Mouse (Mus musculus) embryo, embryonic 10.5 days (tissue): Measurements from ENCODE around the gene Fam168b.
A peak's percentile ranks its signal among the peaks of the same experiment; 100 is the strongest.

Experiments used
- DNase-seq: peaks from one replicate; pipeline ENCODE4 v3.0.0-alpha.2; 2015; ENCODE audit warnings: low spot score

Gene Fam168b

GRCm38 (mm10) chr1:34842887-34843618 is at the start of gene Fam168b:
Gene Fam168b (minus strand): TSS chr1:34843065.
- peak; percentile 92 for DNase-seq

DNA sequence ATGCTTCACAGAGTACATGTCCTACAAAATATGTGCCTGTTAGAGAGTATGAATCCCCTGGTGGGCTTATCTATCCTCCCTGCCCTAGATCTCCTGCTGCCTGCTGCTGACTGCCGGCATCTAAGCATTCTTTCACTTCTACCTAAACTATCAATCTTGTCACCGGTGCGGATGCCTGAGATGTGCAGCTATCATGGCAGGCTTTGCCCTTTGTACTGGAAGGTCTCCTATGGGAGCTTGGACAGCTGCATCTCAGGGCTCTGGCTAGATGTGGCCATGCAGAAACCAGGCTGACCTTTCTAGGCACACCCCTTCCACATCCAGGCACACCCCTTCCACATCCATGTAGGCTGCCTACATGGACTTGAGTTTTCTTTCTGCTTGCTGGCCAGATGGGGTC is 49.6 kb upstream of the Fam168b start:
- no peak for DNase-seq

DNA sequence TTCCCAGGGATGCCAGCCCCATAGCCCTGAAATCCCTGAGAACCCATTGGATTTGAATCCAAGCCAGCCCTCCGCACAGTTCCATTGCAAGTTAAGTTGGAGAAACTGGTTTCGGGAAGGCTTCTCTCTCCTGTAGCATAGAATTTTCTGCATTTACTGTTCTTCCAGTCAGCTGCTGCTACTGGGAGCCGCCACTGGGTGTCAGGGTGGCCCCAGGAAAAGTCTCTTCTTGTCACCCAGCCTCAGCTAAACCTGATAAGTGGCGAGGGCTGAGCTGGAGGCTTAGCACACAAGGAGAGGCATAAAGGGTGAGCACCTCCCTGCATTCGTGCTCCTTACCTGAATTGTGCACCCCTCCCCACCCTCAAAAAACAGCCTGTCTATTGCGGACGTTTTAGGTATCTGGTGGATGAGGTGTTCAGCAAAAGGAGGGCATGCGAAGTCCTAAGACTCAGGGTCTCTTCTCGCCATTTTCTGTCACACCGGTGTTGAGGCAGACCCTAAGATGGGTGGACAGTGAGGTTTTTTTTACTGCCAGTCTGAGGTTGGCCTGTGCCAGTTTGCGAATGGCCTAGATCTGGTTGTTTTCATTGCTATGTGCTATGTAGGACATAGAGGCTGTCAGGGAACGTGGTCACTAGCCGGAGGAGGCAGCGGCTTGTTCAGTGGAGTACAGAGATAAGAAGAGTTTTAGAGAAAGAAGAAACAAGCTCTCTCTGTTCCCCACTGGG is 48.9 kb upstream of the Fam168b start:
- peak; percentile 57 for DNase-seq

GRCm38 (mm10) chr1:34883776-34884175 is 40.9 kb upstream of the Fam168b start:
- no peak for DNase-seq

GRCm38 (mm10) chr1:34879611-34880010 is 36.7 kb upstream of the Fam168b start:
- no peak for DNase-seq

DNA sequence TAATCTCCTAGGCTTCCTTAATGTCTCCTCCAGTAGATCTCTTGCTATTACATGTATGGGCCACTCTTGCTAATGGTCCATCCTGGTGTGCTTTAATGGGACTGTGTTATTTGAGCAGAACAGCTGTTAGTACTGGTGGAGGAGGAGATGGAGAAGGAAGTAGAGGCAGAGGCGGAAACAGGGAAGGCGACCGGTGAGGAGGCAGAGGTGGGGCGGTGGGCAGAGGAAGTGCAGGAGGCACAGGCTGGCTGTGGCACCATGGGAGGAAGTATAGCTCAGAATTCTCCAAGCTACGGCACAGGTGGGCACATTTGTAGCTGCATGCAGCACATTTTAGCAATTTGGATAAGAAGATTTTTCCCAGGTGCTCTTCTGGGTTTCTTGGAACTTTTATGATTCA is 30.7 kb upstream of the Fam168b start:
- no peak for DNase-seq

DNA sequence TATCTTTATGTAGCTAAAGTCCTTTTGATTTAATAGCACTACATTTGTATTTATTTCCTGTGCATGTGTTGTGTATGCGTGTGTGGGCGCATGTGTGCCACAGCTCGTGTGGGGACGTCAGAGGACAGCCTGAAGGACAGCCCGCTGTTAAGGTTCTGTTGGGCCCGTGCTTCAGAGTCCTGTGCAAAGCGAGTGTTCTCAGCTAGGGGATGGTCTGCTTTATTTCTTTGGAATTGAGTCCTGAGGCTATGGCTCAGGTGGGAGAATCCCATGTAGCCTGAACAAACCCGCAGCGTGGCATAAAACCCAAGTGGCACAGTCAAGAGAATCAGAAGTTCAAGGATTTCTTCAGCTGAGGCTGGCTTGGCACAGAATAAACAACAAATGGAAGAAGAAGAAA is 28.3 kb upstream of the Fam168b start:
- DNase-seq = no peak

- no peak for DNase-seq
These were observed 26.4 kb upstream of the Fam168b start for GRCm38 (mm10) chr1:34869231-34869630.

- DNase-seq = no peak
These were observed 25.5 kb upstream of the Fam168b start for GRCm38 (mm10) chr1:34868391-34868790.

DNA sequence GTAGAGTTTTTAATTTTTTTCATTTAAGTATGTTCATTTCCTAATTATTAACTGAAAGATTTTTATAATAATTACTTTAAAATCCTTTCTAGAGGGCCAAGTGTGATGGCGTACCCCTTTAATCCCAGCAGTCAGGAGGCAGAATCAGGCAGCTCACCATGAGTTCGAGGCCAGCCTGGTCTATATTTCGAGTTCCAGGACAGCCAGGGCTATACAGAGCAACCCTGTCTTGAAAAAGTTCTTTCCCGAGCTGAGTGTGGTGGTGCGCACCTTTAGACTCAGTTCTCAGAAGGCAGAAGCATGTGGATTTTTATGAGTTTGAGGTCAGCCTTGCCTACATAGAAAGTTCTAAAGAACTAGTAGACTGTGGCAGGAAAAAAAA is 24.7 kb upstream of the Fam168b start:
- no peak for DNase-seq

GRCm38 (mm10) chr1:34866815-34867573 is 24.1 kb upstream of the Fam168b start:
- peak; percentile 93 for DNase-seq

- no peak for DNase-seq
These were observed 23.0 kb upstream of the Fam168b start for GRCm38 (mm10) chr1:34865866-34866265.

DNA sequence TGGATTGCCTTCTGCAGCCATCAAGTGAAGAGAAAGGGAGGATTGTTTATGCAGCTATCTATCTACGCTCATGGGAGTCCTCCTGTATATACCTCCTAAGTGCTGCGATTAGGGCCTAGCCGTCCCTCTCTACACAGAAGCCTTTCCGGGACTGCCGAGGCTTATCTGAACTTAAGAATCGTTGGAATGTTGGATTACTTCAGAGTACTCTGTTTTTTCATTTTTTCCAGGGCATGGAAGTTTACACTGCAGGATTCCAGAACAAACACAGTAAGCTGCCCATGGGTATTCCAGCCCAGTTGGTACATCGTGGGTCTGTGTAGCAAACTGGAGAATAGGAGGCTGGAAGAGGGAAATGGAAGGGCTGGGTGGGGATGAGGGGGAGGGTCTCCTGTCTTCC is 21.4 kb upstream of the Fam168b start:
- DNase-seq = no peak

DNA sequence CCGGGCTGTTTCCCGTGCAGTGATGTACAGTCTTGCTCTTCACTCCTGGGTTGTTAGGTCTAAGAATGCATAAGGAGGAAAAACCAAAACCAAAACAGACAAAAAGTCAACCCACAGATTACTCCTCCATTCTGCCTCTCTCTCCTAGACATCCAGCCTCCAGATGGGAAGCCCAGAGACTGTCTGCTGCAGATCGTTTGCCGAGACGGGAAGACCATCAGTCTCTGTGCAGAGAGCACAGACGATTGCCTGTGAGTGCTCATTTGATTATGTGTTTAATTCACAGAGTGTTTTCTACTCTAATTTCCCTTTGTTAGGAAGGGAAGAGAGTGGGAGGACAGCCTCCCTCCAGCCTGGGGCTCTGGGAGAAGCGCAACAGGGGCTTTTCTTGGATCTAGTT is 20.5 kb upstream of the Fam168b start:
- no peak for DNase-seq

DNA sequence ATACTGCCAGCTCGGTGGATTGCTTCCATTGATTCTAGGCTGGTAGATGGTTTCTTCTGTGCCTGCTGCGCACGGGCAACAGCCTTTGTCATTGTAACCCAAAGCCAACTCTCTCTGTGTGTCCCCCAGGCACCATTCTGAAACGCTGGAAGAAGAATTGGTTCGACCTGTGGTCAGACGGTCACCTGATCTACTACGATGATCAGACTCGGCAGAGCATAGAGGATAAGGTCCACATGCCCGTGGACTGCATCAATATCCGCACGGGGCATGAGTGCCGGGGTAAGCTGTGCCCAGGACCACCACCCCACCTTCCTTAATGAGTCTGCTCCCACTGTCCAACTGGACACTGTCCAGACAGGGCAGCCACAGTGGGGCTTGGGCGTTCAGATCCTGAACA is 20.0 kb upstream of the Fam168b start:
- no peak for DNase-seq

- no peak for DNase-seq
These were observed 17.3 kb upstream of the Fam168b start for GRCm38 (mm10) chr1:34860205-34860604.

DNA sequence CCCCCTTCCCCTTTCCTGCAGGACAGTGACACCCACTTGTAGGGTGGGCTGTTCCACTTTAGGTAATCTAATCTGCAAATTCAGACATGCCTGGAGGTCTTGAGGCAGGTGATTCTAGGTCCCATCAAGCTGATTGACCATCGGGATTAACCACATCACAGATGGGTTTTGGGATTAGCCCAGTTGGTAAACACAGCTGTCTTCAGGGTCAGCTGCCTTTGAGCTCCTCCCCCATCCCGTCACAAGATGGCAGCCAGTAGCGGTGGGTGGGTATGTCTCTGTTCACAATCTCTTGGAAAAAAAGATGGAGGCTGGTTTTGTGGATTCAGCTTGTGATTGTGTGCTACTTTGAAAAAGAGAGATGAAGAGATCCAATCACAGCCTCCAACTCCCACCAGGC is 16.9 kb upstream of the Fam168b start:
- no peak for DNase-seq

- DNase-seq = no peak
These were observed 15.8 kb upstream of the Fam168b start for GRCm38 (mm10) chr1:34858671-34859070.

GRCm38 (mm10) chr1:34855056-34855739 is 12.3 kb upstream of the Fam168b start:
- no peak for DNase-seq

DNA sequence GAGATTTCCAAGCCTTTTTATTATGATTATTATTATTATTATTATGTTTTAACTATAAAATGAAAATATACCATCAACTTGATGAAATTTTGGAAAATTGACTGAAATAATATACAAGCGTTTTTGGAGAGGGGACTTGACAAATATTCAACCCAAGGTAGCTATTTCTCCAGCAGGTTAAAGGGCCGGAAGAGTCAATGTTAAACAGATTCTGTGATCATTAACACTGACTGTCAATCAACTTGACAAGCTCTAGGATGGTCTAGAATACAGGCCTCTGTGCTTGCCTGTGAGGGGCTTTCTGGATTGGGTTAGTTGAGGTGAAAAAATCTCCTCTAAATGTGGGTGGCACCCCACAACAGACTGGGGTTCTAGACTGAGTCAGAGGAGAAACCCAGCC is 10.9 kb upstream of the Fam168b start:
- DNase-seq = no peak

- DNase-seq = no peak
These were observed 9.4 kb upstream of the Fam168b start for GRCm38 (mm10) chr1:34852116-34852878.

DNA sequence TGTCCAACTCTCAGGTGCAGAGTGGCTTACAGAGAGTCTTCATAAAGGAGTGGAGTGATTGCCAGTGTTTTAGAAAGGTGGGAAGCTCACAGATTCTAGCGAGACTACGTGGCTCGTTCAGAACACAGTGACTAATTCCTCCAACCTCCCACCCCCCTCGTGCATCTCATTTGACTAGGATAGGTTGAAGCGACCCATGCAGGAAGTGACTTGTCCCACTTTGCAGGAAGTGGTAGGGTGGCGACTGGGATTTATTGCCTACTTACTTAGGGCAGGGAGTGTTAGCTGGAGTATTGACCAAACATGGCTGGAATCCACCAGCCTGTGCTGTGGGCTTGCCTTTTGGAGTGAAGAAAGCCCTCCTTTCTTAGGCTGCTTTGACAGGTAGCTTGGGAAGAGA is 8.7 kb upstream of the Fam168b start:
- no peak for DNase-seq
